Mouse (Mus musculus): ENCODE data around the gene Olfr222. TPM values are rescaled to one million over a fixed set of nuclear protein-coding genes. Genes with fewer than 3 reads are reported as not detected.
"Not testable (repeated sequence)": the region's sequence is repeated elsewhere in the genome, so short reads cannot be mapped to it uniquely, and the experiment has no call there.

Olfr222 gene
- not detected in 2 replicates for polyA plus RNA-seq (2015; fragmentation: Nextera tagmentation; extraction: Ambion mirVana)

DNA sequence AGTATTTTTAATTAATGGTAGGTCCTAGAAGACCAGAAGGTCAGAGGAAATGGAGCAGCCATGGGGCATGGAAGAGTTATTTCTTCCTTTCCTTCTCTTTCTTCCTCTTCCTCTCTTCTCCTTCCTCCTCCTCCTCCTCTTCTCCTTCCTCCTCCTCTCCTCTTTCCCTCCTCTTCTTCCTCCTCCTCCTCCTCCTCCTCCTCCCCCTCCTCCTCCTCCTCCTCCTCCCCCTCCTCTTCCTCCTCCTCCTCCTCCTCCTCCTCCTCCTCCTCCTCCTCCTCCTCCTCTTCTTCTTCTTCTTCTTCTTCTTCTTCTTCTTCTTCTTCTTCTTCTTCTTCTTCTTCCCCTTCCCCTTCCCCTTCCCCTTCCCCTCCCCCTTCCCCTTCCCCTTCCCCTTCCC, at the start of gene Olfr222:
Gene Olfr222, minus strand, starts transcription at position 101 of the 400 bp plus-strand sequence.
- H3K4me1 ChIP-seq; H3K36me3 ChIP-seq; H3K4me2 ChIP-seq; H3K4me3 ChIP-seq; H3K9ac ChIP-seq; ATAC-seq (ENCODE audit: extremely low read depth, insufficient number of reproducible peaks, low FRiP score, low TSS enrichment); H3K27ac ChIP-seq (replicated peaks); H3K9me3 ChIP-seq: not testable (repeated sequence)
- H3K27me3 ChIP-seq (replicated peaks), result peaks cover 41% of the 10 kb centered on the region

DNA sequence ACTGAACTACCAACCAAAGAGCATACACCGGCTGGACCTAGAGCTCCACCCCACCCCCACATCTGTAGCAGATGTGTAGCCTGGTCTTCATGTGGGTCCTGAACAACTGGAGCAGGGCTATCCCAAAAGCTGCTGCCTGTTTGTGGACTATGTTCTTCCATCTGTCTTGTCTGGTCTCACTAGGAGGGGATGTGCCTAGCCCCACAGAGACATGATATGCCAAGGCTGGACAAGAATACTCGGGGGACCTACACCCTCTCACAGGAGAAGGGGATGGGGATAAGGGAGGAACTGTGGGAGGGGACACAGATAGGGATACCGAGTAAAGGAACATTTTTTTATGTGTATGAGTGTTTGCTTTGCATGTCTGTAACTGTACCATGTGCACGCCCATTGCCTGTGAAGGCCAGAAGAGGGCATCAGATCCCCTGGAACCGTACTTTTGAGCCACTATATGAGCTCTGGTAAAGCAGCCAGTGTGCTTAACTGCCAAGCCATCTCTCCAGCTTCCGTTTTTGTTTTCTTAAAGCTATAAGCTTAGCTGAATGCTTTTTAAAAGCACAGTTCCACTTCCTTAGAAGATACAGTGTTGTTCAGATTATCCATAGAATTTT, 48.1 kb upstream of the Olfr222 start:
- Histone ChIP-seq H3K9me3 (no peaks in the 10 kb centered on the region), H3K4me2 (no peak overlapping the region), H3K4me1 (no peaks in the 10 kb centered on the region), H3K4me3 (no peak overlapping the region), H3K9ac (no peak overlapping the region), H3K36me3 (no peaks in the 10 kb centered on the region), H3K27me3 (replicated peaks) (no peaks in the 10 kb centered on the region; the same call in 1 of the 2 replicates), H3K27ac (replicated peaks) (no peak overlapping the region)
- WGBS, result 25% methylated on average over 6 of the region's 6 CpGs
- ATAC-seq (ENCODE audit: extremely low read depth, insufficient number of reproducible peaks, low FRiP score, low TSS enrichment), result no peak

DNA sequence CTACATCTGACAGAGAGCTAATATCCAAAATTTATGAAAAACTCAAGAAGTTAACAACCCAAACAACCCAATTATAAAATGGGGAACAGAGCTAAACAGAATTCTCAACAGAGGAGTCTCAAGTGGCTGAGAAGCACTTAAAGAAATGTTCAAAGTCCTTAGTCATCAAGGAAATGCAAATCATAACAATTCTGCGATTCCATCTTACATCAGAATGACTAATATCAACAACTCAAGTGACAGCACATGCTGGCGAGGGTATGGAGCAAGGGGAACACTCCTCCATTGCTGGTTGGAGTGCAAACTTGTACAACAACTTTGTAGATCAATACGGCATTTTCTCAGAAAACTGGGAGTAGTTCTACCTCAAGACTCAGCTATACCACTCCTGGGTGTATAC, 46.2 kb upstream of the Olfr222 start:
- no peak overlapping the region for H3K4me2 ChIP-seq
- no peaks in the 10 kb centered on the region for H3K36me3 ChIP-seq
- ATAC-seq (ENCODE audit: extremely low read depth, insufficient number of reproducible peaks, low FRiP score, low TSS enrichment), result no peak
- WGBS, result 60% methylated on average over 3 of the region's 3 CpGs
- H3K27me3 ChIP-seq (replicated peaks), result peaks cover 5% of the 10 kb centered on the region; the same call in 1 of the 2 replicates
- no peak overlapping the region for H3K27ac ChIP-seq (replicated peaks)
- H3K9ac ChIP-seq, result no peak overlapping the region
- H3K9me3 ChIP-seq, result no peaks in the 10 kb centered on the region
- no peak overlapping the region for H3K4me3 ChIP-seq
- H3K4me1 ChIP-seq, result no peaks in the 10 kb centered on the region

DNA sequence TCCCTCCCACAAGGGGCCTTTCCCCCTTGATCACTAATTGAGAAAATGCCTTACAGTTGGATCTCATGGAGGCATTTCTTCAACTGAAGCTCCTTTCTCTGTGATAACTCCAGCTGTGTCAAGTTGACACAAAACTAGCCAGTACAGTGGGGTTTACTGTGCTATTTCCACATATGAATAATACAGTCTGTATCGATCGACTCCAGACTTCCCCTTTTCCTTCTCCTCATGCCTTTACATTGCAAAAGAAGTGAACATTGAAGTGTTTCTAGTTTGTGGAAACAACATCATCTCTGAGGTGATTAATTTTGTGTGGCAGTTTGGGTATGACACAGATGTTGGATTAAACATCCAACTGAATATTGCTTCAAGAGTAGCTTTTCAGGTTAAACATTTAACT, 41.0 kb upstream of the Olfr222 start:
- WGBS, result 83% methylated on average over 2 of the region's 2 CpGs
- ATAC-seq (ENCODE audit: extremely low read depth, insufficient number of reproducible peaks, low FRiP score, low TSS enrichment), result not testable (repeated sequence)

DNA sequence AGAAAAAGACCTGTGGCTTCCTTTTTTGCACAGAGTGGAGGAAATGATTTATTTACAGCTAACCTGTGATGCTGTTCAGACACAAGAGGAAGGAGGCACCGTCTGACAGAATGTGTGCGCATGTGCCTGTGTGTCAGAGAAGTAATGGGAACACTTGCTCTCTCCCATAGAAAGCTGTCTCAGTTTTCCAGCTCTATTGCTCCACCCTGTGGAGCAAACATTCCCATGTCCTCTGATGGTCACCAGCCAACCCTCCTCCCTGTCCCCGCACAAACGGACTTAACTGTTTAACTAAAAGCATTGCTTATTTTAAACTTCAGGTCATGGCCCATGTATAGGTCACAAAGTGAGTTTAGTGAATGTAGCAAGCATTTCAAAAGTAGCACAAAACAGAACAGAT, 38.1 kb upstream of the Olfr222 start:
- Histone ChIP-seq H3K27me3 (replicated peaks) (0 out of 2 replicates have a peak, but pooled peaks cover 16% of the 10 kb centered on the region), H3K4me1 (no peaks in the 10 kb centered on the region), H3K27ac (replicated peaks) (no peak overlapping the region), H3K9ac (no peak overlapping the region), H3K4me2 (no peak overlapping the region), H3K4me3 (no peak overlapping the region), H3K36me3 (no peaks in the 10 kb centered on the region), H3K9me3 (no peaks in the 10 kb centered on the region)
- 41% methylated on average over 4 of the region's 4 CpGs for whole genome bisulfite sequencing
- no peak for ATAC-seq (ENCODE audit: extremely low read depth, insufficient number of reproducible peaks, low FRiP score, low TSS enrichment)

More for the DNA sequence above, 41.0 kb upstream of the Olfr222 start:
- not testable (repeated sequence) for H3K4me2 ChIP-seq; H3K36me3 ChIP-seq; H3K4me3 ChIP-seq; H3K9ac ChIP-seq; H3K27ac ChIP-seq (replicated peaks); H3K9me3 ChIP-seq; H3K4me1 ChIP-seq
- H3K27me3 ChIP-seq (replicated peaks), result 0 out of 2 replicates have a peak, but pooled peaks cover 12% of the 10 kb centered on the region

DNA sequence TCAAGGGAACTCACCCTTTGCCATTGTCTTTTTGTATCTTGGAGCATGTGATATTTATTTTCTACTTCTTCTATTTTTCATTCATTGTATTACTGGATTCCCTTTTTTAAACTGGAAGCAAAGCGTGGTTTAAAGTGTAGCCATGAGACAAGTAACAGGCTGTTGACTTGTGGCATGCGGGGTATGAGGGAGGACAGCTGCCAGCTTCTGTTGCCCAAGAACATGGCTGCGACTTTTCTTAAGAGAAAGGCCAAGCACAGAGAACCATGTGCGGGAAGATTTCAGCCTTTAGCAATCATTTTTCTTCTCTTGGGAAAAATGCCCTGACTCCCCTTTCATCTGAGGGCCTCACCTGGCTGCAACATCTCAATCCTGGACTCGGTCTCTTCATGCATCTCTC, 35.6 kb upstream of the Olfr222 start:
- WGBS, result 66% methylated on average over 5 of the region's 5 CpGs
- Histone ChIP-seq H3K27ac (replicated peaks) (no peak overlapping the region), H3K4me1 (no peaks in the 10 kb centered on the region), H3K27me3 (replicated peaks) (0 out of 2 replicates have a peak, but pooled peaks cover 10% of the 10 kb centered on the region), H3K9me3 (no peaks in the 10 kb centered on the region), H3K4me2 (no peak overlapping the region), H3K9ac (no peak overlapping the region), H3K4me3 (no peak overlapping the region), H3K36me3 (no peaks in the 10 kb centered on the region)
- no peak for ATAC-seq (ENCODE audit: extremely low read depth, insufficient number of reproducible peaks, low FRiP score, low TSS enrichment)

DNA sequence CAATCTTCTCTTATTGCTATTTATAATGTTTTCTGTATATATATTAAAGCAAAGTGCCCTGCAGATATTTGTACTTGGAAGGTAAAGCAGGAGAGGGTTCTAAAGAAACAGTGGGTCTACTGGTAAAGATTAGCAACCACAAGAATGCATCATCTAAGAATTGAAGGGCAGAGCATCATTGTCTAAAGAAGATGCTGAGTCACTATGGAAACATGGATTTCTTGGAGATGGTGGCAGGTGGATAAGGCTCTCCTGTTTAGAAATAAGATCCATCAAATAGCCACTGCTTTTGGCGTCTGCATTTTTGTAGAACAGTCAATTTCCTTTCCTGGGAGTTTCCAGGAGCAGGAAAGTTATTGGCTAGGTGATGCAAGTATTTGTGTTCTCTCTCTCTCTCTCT, 26.3 kb upstream of the Olfr222 start:
- Histone ChIP-seq H3K9me3 (no peaks in the 10 kb centered on the region), H3K4me1 (no peaks in the 10 kb centered on the region), H3K4me2 (no peak overlapping the region), H3K36me3 (no peaks in the 10 kb centered on the region), H3K9ac (no peak overlapping the region), H3K4me3 (no peak overlapping the region), H3K27ac (replicated peaks) (no peak overlapping the region), H3K27me3 (replicated peaks) (peaks cover 23% of the 10 kb centered on the region)
- no peak for ATAC-seq (ENCODE audit: extremely low read depth, insufficient number of reproducible peaks, low FRiP score, low TSS enrichment)
- WGBS, result 38% methylated on average over 1 of the region's 1 CpGs

DNA sequence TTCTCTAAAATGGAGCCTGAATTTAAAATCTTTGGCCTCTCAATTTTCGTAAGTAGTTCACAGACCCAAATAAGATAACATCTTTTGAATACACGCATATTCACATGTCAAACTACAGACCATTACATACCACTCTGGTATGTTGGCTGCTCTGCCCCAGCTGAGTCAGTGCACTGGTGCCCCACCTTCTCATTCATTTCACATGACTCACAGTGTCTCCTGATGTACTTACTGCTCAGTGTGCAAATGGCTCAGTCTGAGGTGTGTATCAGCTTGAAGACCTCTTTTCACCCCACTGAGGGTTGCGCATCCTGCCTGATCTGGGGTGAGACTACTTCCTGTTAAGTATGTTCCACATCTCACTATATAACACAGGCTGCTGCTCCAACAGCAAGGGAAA, 24.8 kb upstream of the Olfr222 start:
- Histone ChIP-seq H3K36me3 (no peaks in the 10 kb centered on the region), H3K4me3 (no peak overlapping the region), H3K9ac (no peak overlapping the region), H3K4me2 (no peak overlapping the region), H3K27me3 (replicated peaks) (peaks cover 25% of the 10 kb centered on the region), H3K27ac (replicated peaks) (no peak overlapping the region), H3K4me1 (no peaks in the 10 kb centered on the region), H3K9me3 (no peaks in the 10 kb centered on the region)
- ATAC-seq (ENCODE audit: extremely low read depth, insufficient number of reproducible peaks, low FRiP score, low TSS enrichment), result no peak
- 67% methylated on average over 3 of the region's 3 CpGs for WGBS

DNA sequence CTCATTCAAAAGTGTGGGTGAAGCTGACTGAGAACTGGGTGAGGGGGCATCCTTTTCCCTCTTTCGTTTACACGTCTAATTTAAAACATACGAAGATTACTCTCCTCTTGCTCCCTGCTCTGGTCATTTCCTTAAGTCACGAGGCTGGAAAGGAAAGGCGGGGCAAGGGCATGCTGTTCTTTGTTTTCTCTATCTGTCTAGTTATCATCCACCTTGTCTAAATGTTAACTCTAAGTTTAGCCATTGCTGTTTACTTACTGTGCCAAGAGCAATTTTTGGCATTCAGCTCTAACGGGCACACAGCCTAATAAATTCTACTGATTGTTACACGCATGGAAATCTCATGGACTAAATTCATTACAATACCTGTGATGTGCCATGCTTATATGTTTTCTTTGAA, 23.2 kb upstream of the Olfr222 start:
- no peaks in the 10 kb centered on the region for H3K9me3 ChIP-seq
- WGBS, result 53% methylated on average over 7 of the region's 7 CpGs
- no peaks in the 10 kb centered on the region for H3K36me3 ChIP-seq
- no peak overlapping the region for H3K4me2 ChIP-seq
- H3K4me3 ChIP-seq, result no peak overlapping the region
- peaks cover 25% of the 10 kb centered on the region for H3K27me3 ChIP-seq (replicated peaks)
- H3K4me1 ChIP-seq, result no peaks in the 10 kb centered on the region
- no peak for ATAC-seq (ENCODE audit: extremely low read depth, insufficient number of reproducible peaks, low FRiP score, low TSS enrichment)
- no peak overlapping the region for H3K27ac ChIP-seq (replicated peaks)
- no peak overlapping the region for H3K9ac ChIP-seq

DNA sequence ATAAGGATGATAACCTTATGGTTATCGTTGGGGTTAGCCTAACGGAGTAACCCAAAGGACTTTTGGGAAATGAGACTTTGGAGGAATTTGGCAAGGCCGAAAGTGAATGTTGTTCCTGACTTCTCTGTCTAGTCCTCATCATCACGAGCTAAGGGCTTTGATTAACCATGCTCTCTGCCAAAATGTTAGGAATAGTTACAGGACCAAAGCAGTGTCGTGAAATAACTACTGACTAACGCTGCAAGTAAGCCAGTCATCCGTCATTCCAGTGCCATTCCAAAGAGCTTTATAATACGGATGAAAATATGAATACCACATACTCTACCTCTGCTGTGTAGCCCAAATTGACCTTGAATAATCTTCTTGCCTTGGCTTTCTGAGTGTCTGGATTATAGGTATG, 20.9 kb upstream of the Olfr222 start:
- Histone ChIP-seq H3K4me3 (no peak overlapping the region), H3K4me1 (no peaks in the 10 kb centered on the region), H3K36me3 (no peaks in the 10 kb centered on the region), H3K4me2 (no peak overlapping the region), H3K27me3 (replicated peaks) (peaks cover 21% of the 10 kb centered on the region), H3K9me3 (no peaks in the 10 kb centered on the region), H3K9ac (no peak overlapping the region), H3K27ac (replicated peaks) (no peak overlapping the region)
- no peak for ATAC-seq (ENCODE audit: extremely low read depth, insufficient number of reproducible peaks, low FRiP score, low TSS enrichment)
- WGBS, result 82% methylated on average over 8 of the region's 8 CpGs

DNA sequence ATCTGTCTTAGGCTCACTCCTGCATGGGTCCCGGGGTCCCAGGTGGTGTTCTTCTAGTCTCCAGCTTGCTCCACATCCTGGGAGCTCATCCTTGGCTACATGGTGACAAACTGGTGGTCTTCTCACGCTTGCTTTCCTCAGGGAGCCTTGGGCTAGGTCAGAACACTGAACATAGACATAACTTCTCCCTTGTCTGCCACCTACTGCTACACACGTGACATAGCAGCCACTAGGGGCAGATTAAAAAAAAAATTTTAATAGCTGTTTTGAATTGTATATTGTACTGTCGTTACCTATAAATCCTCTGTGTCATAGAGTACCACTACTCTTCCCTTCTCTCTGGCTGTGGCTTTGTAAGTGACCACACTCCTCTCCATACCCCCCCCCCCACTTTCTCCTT, 20.1 kb upstream of the Olfr222 start:
- WGBS, result 49% methylated on average over 4 of the region's 4 CpGs
- H3K27ac ChIP-seq (replicated peaks), result no peak overlapping the region
- no peak overlapping the region for H3K9ac ChIP-seq
- H3K9me3 ChIP-seq, result no peaks in the 10 kb centered on the region
- peaks cover 20% of the 10 kb centered on the region for H3K27me3 ChIP-seq (replicated peaks)
- ATAC-seq (ENCODE audit: extremely low read depth, insufficient number of reproducible peaks, low FRiP score, low TSS enrichment), result no peak
- no peak overlapping the region for H3K4me2 ChIP-seq
- no peaks in the 10 kb centered on the region for H3K4me1 ChIP-seq
- no peaks in the 10 kb centered on the region for H3K36me3 ChIP-seq
- H3K4me3 ChIP-seq, result no peak overlapping the region

DNA sequence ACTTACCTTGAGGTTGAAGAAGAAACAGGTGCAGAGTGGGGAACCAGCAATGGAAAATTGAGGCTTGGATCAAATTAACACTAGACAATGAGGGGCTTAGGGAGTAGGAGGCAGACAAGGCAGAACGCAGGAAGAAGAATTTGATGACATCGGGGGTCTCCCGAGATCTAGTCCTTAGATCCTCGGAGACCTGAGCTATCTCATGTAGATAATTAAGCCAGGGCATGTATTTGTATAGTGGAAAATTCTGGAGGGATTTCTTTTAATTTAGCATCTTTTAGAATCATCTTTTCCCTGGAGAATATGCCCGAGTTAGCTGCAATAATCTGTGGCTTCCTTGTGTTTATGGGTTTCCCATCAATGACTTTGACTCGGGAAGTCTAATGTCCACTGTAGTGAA, 17.2 kb upstream of the Olfr222 start, which contains the start of gene Olfr223:
Gene Olfr223, minus strand, starts transcription at position 101 of the 400 bp plus-strand sequence.
- Histone ChIP-seq H3K27ac (replicated peaks) (no peak within 1 kb of the TSS), H3K4me3 (no peak within 1 kb of the TSS), H3K4me2 (no peak within 1 kb of the TSS), H3K27me3 (replicated peaks) (peaks cover 11% of the 10 kb centered on the region; the same call in 1 of the 2 replicates), H3K9me3 (no peaks in the 10 kb centered on the region), H3K36me3 (no peaks in the 10 kb centered on the region), H3K4me1 (no peaks in the 10 kb centered on the region), H3K9ac (no peak within 1 kb of the TSS)
- WGBS, result 70% methylated on average over 6 of the region's 6 CpGs
- ATAC-seq (ENCODE audit: extremely low read depth, insufficient number of reproducible peaks, low FRiP score, low TSS enrichment), result no peak
